Mouse (Mus musculus): ENCODE results near the gene Hsd17b13. TPM values are rescaled to one million over a fixed set of nuclear protein-coding genes. Genes with fewer than 3 reads are reported as not detected.

The Hsd17b13 gene
- total and polyA plus RNA-seq, 2 experiments from 2014 or later: 0.16 TPM; not detected in 1

- TF ChIP-seq CTCF (IDR thresholded peaks at IDR 0.05; ENCODE audit: low read depth): no peak; the same call in 1 of the 2 replicates
- DNase-seq: peak; percentile 69
- peak within 1 kb of the TSS; percentile 69 for H3K27ac ChIP-seq (ENCODE audit: low read depth, low read length)
Measured at GRCm38 (mm10) chr5:104021597-104022378, 44.6 kb upstream of the Hsd17b13 start, which contains the start of gene Hsd17b11. Hsd17b11 (minus strand) TSS chr5:104021919.

GRCm38 (mm10) chr5:104011419-104011818, 34.2 kb upstream of the Hsd17b13 start:
- no peak overlapping the region for H3K9ac ChIP-seq
- no peaks in the 10 kb centered on the region for H3K4me1 ChIP-seq (ENCODE audit: insufficient read depth)
- no peaks in the 10 kb centered on the region for H3K36me3 ChIP-seq (ENCODE audit: insufficient read depth)
- no peak overlapping the region for H3K4me3 ChIP-seq (ENCODE audit: low read depth, low read length)
- H3K9me3 ChIP-seq (ENCODE audit: low read length): 0 out of 2 replicates have a peak, but pooled peaks cover 4% of the 10 kb centered on the region
- DNase-seq (no peak), ATAC-seq (no peak)
- no peaks in the 10 kb centered on the region for H3K27me3 ChIP-seq (ENCODE audit: insufficient read depth, low read length)
- H3K4me2 ChIP-seq (ENCODE audit: low read depth): no peak overlapping the region
- TF ChIP-seq CTCF (IDR thresholded peaks at IDR 0.05; ENCODE audit: low read depth): no peak
- H3K27ac ChIP-seq (ENCODE audit: low read depth, low read length): no peak overlapping the region

More at GRCm38 (mm10) chr5:104021597-104022378, 44.6 kb upstream of the Hsd17b13 start, which contains the start of gene Hsd17b11:
- Histone ChIP-seq H3K9me3 (ENCODE audit: low read length) (no peaks in the 10 kb centered on the region), H3K4me2 (ENCODE audit: low read depth) (peak within 1 kb of the TSS; percentile 89), H3K4me3 (ENCODE audit: low read depth, low read length) (peak within 1 kb of the TSS; percentile 46), H3K9ac (peak within 1 kb of the TSS; percentile 75), H3K36me3 (ENCODE audit: insufficient read depth) (peaks cover 7% of the 10 kb centered on the region; the same call in 1 of the 2 replicates), H3K4me1 (ENCODE audit: insufficient read depth) (peaks cover 8% of the 10 kb centered on the region), H3K27me3 (ENCODE audit: insufficient read depth, low read length) (no peaks in the 10 kb centered on the region; the same call in 1 of the 2 replicates)
- under 1% methylated on average over 31 of the region's 31 CpGs for WGBS
- ATAC-seq: peak; percentile 80

- ATAC-seq (no peak), DNase-seq (no peak)
- 92% methylated on average over 7 of the region's 7 CpGs for WGBS
- TF ChIP-seq CTCF (IDR thresholded peaks at IDR 0.05; ENCODE audit: low read depth): no peak
- Histone ChIP-seq H3K4me2 (ENCODE audit: low read depth) (no peak overlapping the region), H3K9ac (no peak overlapping the region), H3K4me1 (ENCODE audit: insufficient read depth) (no peaks in the 10 kb centered on the region), H3K27ac (ENCODE audit: low read depth, low read length) (no peak overlapping the region), H3K36me3 (ENCODE audit: insufficient read depth) (no peaks in the 10 kb centered on the region), H3K4me3 (ENCODE audit: low read depth, low read length) (no peak overlapping the region), H3K9me3 (ENCODE audit: low read length) (0 out of 2 replicates have a peak, but pooled peaks cover 4% of the 10 kb centered on the region), H3K27me3 (ENCODE audit: insufficient read depth, low read length) (no peaks in the 10 kb centered on the region)
Measured at GRCm38 (mm10) chr5:104010261-104010660, 33.1 kb upstream of the Hsd17b13 start.

GRCm38 (mm10) chr5:104009421-104009820, 32.2 kb upstream of the Hsd17b13 start:
- 95% methylated on average over 3 of the region's 3 CpGs for WGBS
- Histone ChIP-seq H3K4me3 (ENCODE audit: low read depth, low read length) (no peak overlapping the region), H3K27me3 (ENCODE audit: insufficient read depth, low read length) (no peaks in the 10 kb centered on the region), H3K9me3 (ENCODE audit: low read length) (no peaks in the 10 kb centered on the region), H3K4me1 (ENCODE audit: insufficient read depth) (no peaks in the 10 kb centered on the region), H3K9ac (no peak overlapping the region), H3K36me3 (ENCODE audit: insufficient read depth) (no peaks in the 10 kb centered on the region), H3K27ac (ENCODE audit: low read depth, low read length) (no peak overlapping the region), H3K4me2 (ENCODE audit: low read depth) (no peak overlapping the region)
- ATAC-seq (no peak), DNase-seq (no peak)
- no peak for TF ChIP-seq CTCF (IDR thresholded peaks at IDR 0.05; ENCODE audit: low read depth)

GRCm38 (mm10) chr5:104007801-104008200, 30.6 kb upstream of the Hsd17b13 start:
- H3K4me3 ChIP-seq (ENCODE audit: low read depth, low read length): no peak overlapping the region
- no peaks in the 10 kb centered on the region for H3K9me3 ChIP-seq (ENCODE audit: low read length)
- no peak for DNase-seq
- TF ChIP-seq CTCF (IDR thresholded peaks at IDR 0.05; ENCODE audit: low read depth): no peak
- H3K9ac ChIP-seq: no peak overlapping the region
- H3K27me3 ChIP-seq (ENCODE audit: insufficient read depth, low read length): no peaks in the 10 kb centered on the region
- no peak overlapping the region for H3K27ac ChIP-seq (ENCODE audit: low read depth, low read length)
- no peak overlapping the region for H3K4me2 ChIP-seq (ENCODE audit: low read depth)
- H3K4me1 ChIP-seq (ENCODE audit: insufficient read depth): no peaks in the 10 kb centered on the region
- H3K36me3 ChIP-seq (ENCODE audit: insufficient read depth): no peaks in the 10 kb centered on the region
- WGBS: 82% methylated on average over 5 of the region's 5 CpGs
- ATAC-seq: no peak

- DNase-seq (no peak), ATAC-seq (no peak)
- no peak overlapping the region for H3K4me3 ChIP-seq (ENCODE audit: low read depth, low read length)
- H3K4me1 ChIP-seq (ENCODE audit: insufficient read depth): no peaks in the 10 kb centered on the region
- no peaks in the 10 kb centered on the region for H3K9me3 ChIP-seq (ENCODE audit: low read length)
- no peak overlapping the region for H3K9ac ChIP-seq
- no peak for TF ChIP-seq CTCF (IDR thresholded peaks at IDR 0.05; ENCODE audit: low read depth)
- WGBS: 71% methylated on average over 3 of the region's 3 CpGs
- no peak overlapping the region for H3K4me2 ChIP-seq (ENCODE audit: low read depth)
- H3K27me3 ChIP-seq (ENCODE audit: insufficient read depth, low read length): no peaks in the 10 kb centered on the region
- H3K27ac ChIP-seq (ENCODE audit: low read depth, low read length): no peak overlapping the region
- no peaks in the 10 kb centered on the region for H3K36me3 ChIP-seq (ENCODE audit: insufficient read depth)
Measured at GRCm38 (mm10) chr5:104006811-104007210, 29.6 kb upstream of the Hsd17b13 start.

DNA sequence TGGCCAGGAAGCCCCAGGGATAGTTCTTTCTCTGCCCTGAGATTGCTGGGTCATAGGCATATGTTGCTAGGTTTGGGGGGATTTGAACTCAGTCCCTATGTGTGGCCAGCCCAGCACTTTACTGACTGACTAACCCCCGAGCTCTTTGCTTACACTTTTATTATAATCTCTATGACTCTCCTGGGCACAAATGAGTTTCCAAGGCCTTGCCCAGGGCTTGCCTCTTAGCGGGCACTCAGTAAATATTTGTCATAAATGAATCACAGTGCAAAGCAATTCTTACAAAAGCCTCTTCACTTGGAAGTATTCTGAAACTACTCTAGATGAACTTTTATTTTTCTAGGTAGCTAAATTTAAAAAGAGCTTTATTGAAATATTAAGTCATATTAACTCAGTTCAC, 26.7 kb upstream of the Hsd17b13 start:
- 92% methylated on average over 2 of the region's 2 CpGs for WGBS
- no peak overlapping the region for H3K9ac ChIP-seq
- ATAC-seq: no peak

More for the DNA sequence above, 26.7 kb upstream of the Hsd17b13 start:
- no peaks in the 10 kb centered on the region for H3K4me1 ChIP-seq (ENCODE audit: insufficient read depth)
- H3K36me3 ChIP-seq (ENCODE audit: insufficient read depth): no peaks in the 10 kb centered on the region
- no peaks in the 10 kb centered on the region for H3K27me3 ChIP-seq (ENCODE audit: insufficient read depth, low read length)
- no peak overlapping the region for H3K4me3 ChIP-seq (ENCODE audit: low read depth, low read length)
- no peak for TF ChIP-seq CTCF (IDR thresholded peaks at IDR 0.05; ENCODE audit: low read depth)
- no peak for DNase-seq
- no peak overlapping the region for H3K4me2 ChIP-seq (ENCODE audit: low read depth)
- H3K9me3 ChIP-seq (ENCODE audit: low read length): no peaks in the 10 kb centered on the region
- no peak overlapping the region for H3K27ac ChIP-seq (ENCODE audit: low read depth, low read length)
